Mouse (Mus musculus) limb, embryonic 12.5 days (tissue): ENCODE results near the gene Scfd2. TPM values are rescaled to one million over a fixed set of nuclear protein-coding genes. Genes with fewer than 3 reads are reported as not detected.

Experiments used
- ATAC-seq: fragments of 200-750 bp; cut with Nextera tagmentation; 2 replicates; pipeline ENCODE4 v1.8.0; 2017; ENCODE audit warnings: low read depth, moderate TSS enrichment; ENCODE audit not compliant: insufficient number of reproducible peaks, insufficient read depth, low FRiP score, low TSS enrichment
- H3K27ac ChIP-seq: fragments of 300-500 bp; sonication (generic); 2 replicates; pipeline ENCODE4 v1.5.1; 2016; ENCODE audit warnings: mild to moderate bottlenecking, moderate library complexity
- H3K27me3 ChIP-seq: fragments of 300-500 bp; sonication (generic); 2 replicates; pipeline ENCODE4 v1.6.1; 2016; ENCODE audit warnings: mild to moderate bottlenecking, moderate library complexity
- H3K36me3 ChIP-seq: fragments of 300-500 bp; sonication (generic); 2 replicates; pipeline ENCODE4 v1.6.1; 2016; ENCODE audit warnings: mild to moderate bottlenecking, moderate library complexity
- H3K4me1 ChIP-seq: fragments of 300-500 bp; sonication (generic); replicated peaks from 2 replicates; pipeline ENCODE4 v1.6.1; 2016
- H3K4me2 ChIP-seq: fragments of 300-500 bp; sonication (generic); 2 replicates; pipeline ENCODE4 v1.6.1; 2016; ENCODE audit warnings: mild to moderate bottlenecking, moderate library complexity
- H3K4me3 ChIP-seq: fragments of 300-500 bp; sonication (generic); replicated peaks from 2 replicates; pipeline ENCODE4 v1.5.1; 2016; ENCODE audit warnings: mild to moderate bottlenecking
- H3K9ac ChIP-seq: fragments of 300-500 bp; sonication (generic); replicated peaks from 2 replicates; pipeline ENCODE4 v1.6.1; 2016; ENCODE audit warnings: mild to moderate bottlenecking, moderate library complexity
- H3K9me3 ChIP-seq: fragments of 300-500 bp; sonication (generic); 2 replicates; pipeline ENCODE4 v1.6.1; 2016; ENCODE audit warnings: mild to moderate bottlenecking, moderate library complexity
- WGBS: fragments of 180-500 bp; shearing (Covaris S2); methylation state at CpG from one replicate; pipeline ENCODE4 v1.1.7; 2016; 5-methylcytosine and 5-hydroxymethylcytosine counted together
- polyA plus RNA-seq: library from polyadenylated mRNA; unstranded; fragments of >200 nt; fragmentation: Nextera tagmentation; extraction: Ambion mirVana; gene quantifications from 2 replicates; pipeline ENCODE4 v1.2.1, GENCODE M21; 2016

The Scfd2 gene
- polyA plus RNA-seq, 1 experiment from 2014 or later = 19.1 TPM

GRCm38 (mm10) chr5:74240298-74240697 is 291.3 kb downstream of the Scfd2 start:
- no peak overlapping the region for H3K27ac ChIP-seq
- ATAC-seq = no peak
- 76% methylated on average over 8 of the region's 8 CpGs for WGBS

GRCm38 (mm10) chr5:74239369-74239768 is 292.2 kb downstream of the Scfd2 start:
- no peak for ATAC-seq
- no peak overlapping the region for H3K27ac ChIP-seq
- 83% methylated on average over 1 of the region's 1 CpGs for WGBS

More at GRCm38 (mm10) chr5:74240298-74240697, 291.3 kb downstream of the Scfd2 start:
- Histone ChIP-seq H3K36me3 (no peaks in the 10 kb centered on the region), H3K27me3 (no peaks in the 10 kb centered on the region), H3K4me3 (no peak overlapping the region), H3K9me3 (no peaks in the 10 kb centered on the region), H3K9ac (no peak overlapping the region), H3K4me1 (peaks cover 18% of the 10 kb centered on the region), H3K4me2 (no peak overlapping the region)

GRCm38 (mm10) chr5:74233808-74234207 is 297.8 kb downstream of the Scfd2 start:
- no peaks in the 10 kb centered on the region for H3K27me3 ChIP-seq
- no peak overlapping the region for H3K4me2 ChIP-seq
- no peak overlapping the region for H3K4me3 ChIP-seq
- H3K9ac ChIP-seq = no peak overlapping the region
- WGBS = 89% methylated on average over 7 of the region's 7 CpGs
- H3K9me3 ChIP-seq = no peaks in the 10 kb centered on the region
- no peak overlapping the region for H3K27ac ChIP-seq
- no peaks in the 10 kb centered on the region for H3K36me3 ChIP-seq
- H3K4me1 ChIP-seq = peaks cover 13% of the 10 kb centered on the region; the same call in 1 of the 2 replicates
- no peak for ATAC-seq

More at GRCm38 (mm10) chr5:74239369-74239768, 292.2 kb downstream of the Scfd2 start:
- Histone ChIP-seq H3K4me3 (no peak overlapping the region), H3K36me3 (no peaks in the 10 kb centered on the region), H3K9ac (no peak overlapping the region), H3K4me2 (no peak overlapping the region), H3K4me1 (peaks cover 13% of the 10 kb centered on the region), H3K9me3 (no peaks in the 10 kb centered on the region), H3K27me3 (no peaks in the 10 kb centered on the region)

- Histone ChIP-seq H3K9me3 (no peaks in the 10 kb centered on the region), H3K4me3 (no peak overlapping the region), H3K36me3 (no peaks in the 10 kb centered on the region), H3K4me1 (peaks cover 13% of the 10 kb centered on the region; the same call in 1 of the 2 replicates), H3K27me3 (no peaks in the 10 kb centered on the region), H3K27ac (no peak overlapping the region), H3K4me2 (no peak overlapping the region), H3K9ac (no peak overlapping the region)
- no peak for ATAC-seq
- WGBS = 79% methylated on average over 2 of the region's 2 CpGs
Measured at GRCm38 (mm10) chr5:74230525-74230924, 301.0 kb downstream of the Scfd2 start.

- 69% methylated on average over 11 of the region's 11 CpGs for WGBS
- no peaks in the 10 kb centered on the region for H3K9me3 ChIP-seq
- H3K4me2 ChIP-seq = no peak overlapping the region
- no peak; the same call in 1 of the 2 replicates for ATAC-seq
- H3K4me3 ChIP-seq = no peak overlapping the region
- no peaks in the 10 kb centered on the region for H3K27me3 ChIP-seq
- no peak overlapping the region for H3K27ac ChIP-seq
- H3K4me1 ChIP-seq = peaks cover 13% of the 10 kb centered on the region; the same call in 1 of the 2 replicates
- H3K36me3 ChIP-seq = no peaks in the 10 kb centered on the region
- H3K9ac ChIP-seq = no peak overlapping the region
Measured at GRCm38 (mm10) chr5:74229775-74230413, 301.7 kb downstream of the Scfd2 start.

GRCm38 (mm10) chr5:74228938-74229337 is 302.6 kb downstream of the Scfd2 start:
- Histone ChIP-seq H3K9ac (no peak overlapping the region), H3K4me3 (no peak overlapping the region), H3K36me3 (no peaks in the 10 kb centered on the region), H3K9me3 (no peaks in the 10 kb centered on the region), H3K27me3 (no peaks in the 10 kb centered on the region), H3K27ac (no peak overlapping the region), H3K4me2 (no peak overlapping the region), H3K4me1 (peaks cover 15% of the 10 kb centered on the region; the same call in 1 of the 2 replicates)
- ATAC-seq = no peak
- 69% methylated on average over 1 of the region's 1 CpGs for WGBS

- ATAC-seq = no peak
- no peak overlapping the region for H3K27ac ChIP-seq
- WGBS = 93% methylated on average over 6 of the region's 6 CpGs
Measured at GRCm38 (mm10) chr5:74227352-74227751, 304.2 kb downstream of the Scfd2 start.

GRCm38 (mm10) chr5:74226183-74226582 is 305.4 kb downstream of the Scfd2 start:
- H3K27me3 ChIP-seq = no peaks in the 10 kb centered on the region

More at GRCm38 (mm10) chr5:74227352-74227751, 304.2 kb downstream of the Scfd2 start:
- H3K9me3 ChIP-seq = no peaks in the 10 kb centered on the region
- H3K4me3 ChIP-seq = no peak overlapping the region
- H3K27me3 ChIP-seq = no peaks in the 10 kb centered on the region
- H3K36me3 ChIP-seq = no peaks in the 10 kb centered on the region
- peaks cover 15% of the 10 kb centered on the region; the same call in 1 of the 2 replicates for H3K4me1 ChIP-seq
- no peak overlapping the region for H3K4me2 ChIP-seq
- no peak overlapping the region for H3K9ac ChIP-seq

GRCm38 (mm10) chr5:74224480-74224879 is 307.1 kb downstream of the Scfd2 start:
- ATAC-seq = no peak
- Histone ChIP-seq H3K4me2 (no peak overlapping the region), H3K9me3 (no peaks in the 10 kb centered on the region), H3K27ac (no peak overlapping the region), H3K27me3 (no peaks in the 10 kb centered on the region), H3K4me3 (no peak overlapping the region), H3K36me3 (no peaks in the 10 kb centered on the region), H3K9ac (no peak overlapping the region), H3K4me1 (0 out of 2 replicates have a peak, but pooled peaks cover 3% of the 10 kb centered on the region)
- 82% methylated on average over 6 of the region's 6 CpGs for WGBS

More at GRCm38 (mm10) chr5:74226183-74226582, 305.4 kb downstream of the Scfd2 start:
- Histone ChIP-seq H3K36me3 (no peaks in the 10 kb centered on the region), H3K4me2 (no peak overlapping the region), H3K9me3 (no peaks in the 10 kb centered on the region), H3K9ac (no peak overlapping the region), H3K27ac (no peak overlapping the region), H3K4me3 (no peak overlapping the region), H3K4me1 (peaks cover 15% of the 10 kb centered on the region; the same call in 1 of the 2 replicates)
- ATAC-seq = no peak
- 91% methylated on average over 5 of the region's 5 CpGs for WGBS

- no peaks in the 10 kb centered on the region for H3K9me3 ChIP-seq
- no peak overlapping the region for H3K9ac ChIP-seq
- no peaks in the 10 kb centered on the region for H3K36me3 ChIP-seq
- no peaks in the 10 kb centered on the region for H3K27me3 ChIP-seq
- H3K4me1 ChIP-seq = peaks cover 11% of the 10 kb centered on the region
- no peak overlapping the region for H3K4me2 ChIP-seq
- 89% methylated on average over 4 of the region's 4 CpGs for WGBS
- no peak for ATAC-seq
- H3K27ac ChIP-seq = no peak overlapping the region
- H3K4me3 ChIP-seq = no peak overlapping the region
Measured at GRCm38 (mm10) chr5:74222626-74223025, 308.9 kb downstream of the Scfd2 start.

- no peak overlapping the region for H3K4me3 ChIP-seq
- no peak overlapping the region for H3K27ac ChIP-seq
- H3K4me2 ChIP-seq = no peak overlapping the region
- H3K4me1 ChIP-seq = peaks cover 26% of the 10 kb centered on the region
- no peaks in the 10 kb centered on the region for H3K36me3 ChIP-seq
- H3K9me3 ChIP-seq = no peaks in the 10 kb centered on the region
- WGBS = 51% methylated on average over 4 of the region's 4 CpGs
- H3K9ac ChIP-seq = no peak overlapping the region
- ATAC-seq = no peak
- H3K27me3 ChIP-seq = no peaks in the 10 kb centered on the region
Measured at GRCm38 (mm10) chr5:74218524-74218923, 313.0 kb downstream of the Scfd2 start.
